Mouse (Mus musculus): ENCODE measurements at regions not wholly inside any gene's neighbourhood (a gene's known extent, or its start where the extent isn't known, plus 50 kb on each side); places are given as distances from the start of the nearest gene placed in this dataset.

DNA sequence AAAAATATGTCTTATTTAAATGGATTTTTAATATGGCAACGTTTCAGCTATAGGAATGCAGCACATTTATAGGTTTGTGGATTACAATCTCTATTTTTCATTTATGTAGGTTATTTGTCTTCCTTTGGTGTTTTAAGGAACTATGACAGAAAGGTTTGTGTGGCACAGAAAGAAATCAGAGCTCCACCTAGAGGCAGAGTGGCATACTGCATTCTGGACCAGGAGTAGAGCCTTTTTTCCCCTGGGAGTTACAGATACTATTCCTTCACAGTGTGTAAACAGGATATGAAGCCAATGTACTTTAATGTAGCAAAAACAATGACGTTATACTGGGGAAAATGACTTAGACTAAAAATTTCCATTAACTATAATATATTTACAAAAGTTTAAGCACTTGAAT, 94.9 kb upstream of the St8sia4 start:
- DNase-seq = peak; percentile 75

DNA sequence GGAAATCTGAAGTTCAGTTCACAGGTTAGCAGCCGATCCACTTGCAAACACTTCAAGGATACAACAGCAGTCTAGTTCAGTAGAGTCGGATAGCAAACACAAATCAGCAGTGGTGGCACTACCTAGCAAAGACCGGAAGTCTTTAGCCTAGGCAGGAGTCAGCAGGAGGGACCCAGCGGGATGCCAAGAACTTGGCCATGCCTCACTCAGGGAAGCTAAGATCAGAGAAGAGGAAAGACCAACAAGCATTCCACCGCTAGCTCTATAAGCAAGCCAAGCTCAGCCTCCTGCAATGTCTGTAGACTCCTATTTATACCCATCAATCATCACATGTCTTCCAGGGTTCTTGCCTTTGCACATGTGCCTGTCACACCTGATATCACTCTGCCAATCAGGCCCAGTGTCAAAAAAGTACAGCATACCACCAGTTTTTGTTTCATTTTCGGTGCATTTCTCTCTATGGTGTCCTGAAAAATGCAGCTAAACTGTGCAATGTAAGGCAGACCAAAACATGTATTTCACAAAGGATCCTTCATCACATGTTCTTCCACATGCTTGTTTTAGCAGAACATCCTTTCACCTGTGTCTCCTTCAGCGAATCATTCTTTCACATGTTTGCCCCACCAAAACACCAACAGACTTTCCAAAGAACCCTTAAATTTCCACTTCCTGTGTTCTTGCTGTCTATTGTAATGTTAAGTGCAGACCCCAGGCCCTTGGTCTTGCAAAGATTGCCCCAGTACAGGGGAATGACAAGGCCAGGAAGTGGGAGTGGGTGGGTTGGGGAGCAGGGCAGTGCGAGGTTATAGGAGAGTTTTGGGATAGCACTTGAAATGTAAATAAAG, 86.9 kb upstream of the St8sia4 start:
- DNase-seq = no peak

DNA sequence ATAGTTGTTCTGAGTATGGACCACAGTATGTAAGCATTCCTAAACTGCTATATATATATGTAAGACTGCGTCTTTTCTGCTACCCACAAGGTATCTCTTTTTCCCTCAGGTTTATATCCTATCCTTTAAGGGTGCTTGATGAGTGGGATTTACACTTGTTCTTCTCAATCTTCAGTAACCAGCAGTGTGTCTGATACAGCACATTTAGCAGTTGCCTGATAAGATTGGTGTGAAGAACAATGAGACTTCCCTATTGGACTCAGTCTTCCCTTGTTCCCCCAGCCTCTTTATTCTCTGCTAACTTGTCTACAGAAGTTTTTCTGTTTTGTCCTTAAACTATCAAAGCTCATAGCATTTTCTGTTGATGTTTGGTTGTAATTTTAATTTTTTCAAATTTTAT, 86.1 kb upstream of the St8sia4 start:
- DNase-seq = no peak

DNA sequence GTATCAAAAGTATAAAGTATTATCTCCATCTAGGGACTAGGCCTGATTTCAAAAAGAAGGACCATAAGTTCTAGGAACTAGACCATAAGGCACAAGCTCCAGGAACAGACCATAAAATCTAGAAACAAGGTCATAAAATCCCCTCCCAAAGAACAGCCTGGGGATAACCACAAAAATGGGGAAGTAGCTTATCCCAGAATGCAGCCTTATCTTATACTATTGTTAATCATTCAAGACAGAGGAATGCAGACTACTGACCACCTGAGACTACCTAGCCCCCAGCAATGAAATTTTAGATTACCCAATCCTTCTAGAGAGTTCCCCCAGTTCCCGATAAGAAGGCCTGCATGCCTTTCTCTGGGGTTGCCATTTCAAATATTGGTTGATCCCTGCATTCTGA, 81.6 kb upstream of the St8sia4 start:
- no peak for DNase-seq

DNA sequence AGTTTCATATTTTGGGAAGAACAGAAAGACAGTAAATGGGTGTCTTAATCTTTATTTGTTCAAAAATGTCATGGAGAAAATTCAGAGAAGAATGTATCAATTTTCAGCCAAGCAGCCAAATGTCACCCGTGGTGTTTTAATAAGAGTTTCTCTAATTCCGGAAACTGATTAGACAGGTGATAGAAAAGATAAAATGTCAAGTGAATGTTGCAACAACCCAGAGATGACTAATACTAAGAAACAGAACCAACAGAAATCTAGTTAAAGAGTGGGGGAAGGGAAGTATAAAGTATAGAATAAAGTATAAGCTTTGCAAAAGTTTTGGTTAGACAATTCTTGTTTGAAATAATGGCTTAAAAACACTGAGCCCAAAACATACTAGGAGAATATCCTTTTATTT, 79.9 kb upstream of the St8sia4 start:
- DNase-seq = no peak

DNA sequence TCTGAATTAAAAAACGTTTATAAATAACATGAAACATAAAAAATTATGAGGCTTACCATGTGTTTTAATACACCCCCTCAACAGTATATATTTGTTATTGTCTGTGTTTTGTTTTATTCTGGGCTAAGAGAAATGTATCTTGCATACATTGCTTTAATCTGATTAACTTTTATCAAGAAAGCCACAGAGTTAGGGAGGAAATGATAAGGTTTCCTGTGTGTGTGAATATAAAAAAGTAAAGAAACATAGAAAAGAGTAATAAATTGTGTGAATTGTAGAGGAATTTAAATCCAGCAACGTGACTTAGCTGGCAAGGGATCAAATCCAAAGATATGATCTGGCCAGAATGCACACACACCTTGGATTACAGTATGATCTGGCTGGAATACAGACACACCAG, 77.1 kb upstream of the St8sia4 start:
- no peak for DNase-seq

DNA sequence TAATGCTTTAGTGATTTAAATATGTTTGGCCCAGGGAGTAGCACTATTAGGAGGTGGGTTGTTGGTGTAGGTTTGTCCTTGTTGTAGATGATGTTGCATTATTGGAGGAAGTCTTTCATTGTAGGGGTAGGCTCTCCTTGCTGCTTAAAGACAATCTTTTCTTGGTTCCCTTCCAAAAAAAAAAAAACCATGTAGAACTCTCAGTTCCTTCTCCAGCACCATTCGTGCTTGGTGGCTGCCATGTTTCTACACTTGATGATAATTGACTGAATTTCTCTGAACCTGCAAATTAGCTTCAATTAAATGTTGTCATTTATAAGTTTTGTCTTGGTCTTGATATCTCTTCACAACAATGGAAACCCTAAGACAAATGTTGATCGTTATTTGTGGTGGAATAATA, 76.0 kb upstream of the St8sia4 start:
- DNase-seq = no peak

DNA sequence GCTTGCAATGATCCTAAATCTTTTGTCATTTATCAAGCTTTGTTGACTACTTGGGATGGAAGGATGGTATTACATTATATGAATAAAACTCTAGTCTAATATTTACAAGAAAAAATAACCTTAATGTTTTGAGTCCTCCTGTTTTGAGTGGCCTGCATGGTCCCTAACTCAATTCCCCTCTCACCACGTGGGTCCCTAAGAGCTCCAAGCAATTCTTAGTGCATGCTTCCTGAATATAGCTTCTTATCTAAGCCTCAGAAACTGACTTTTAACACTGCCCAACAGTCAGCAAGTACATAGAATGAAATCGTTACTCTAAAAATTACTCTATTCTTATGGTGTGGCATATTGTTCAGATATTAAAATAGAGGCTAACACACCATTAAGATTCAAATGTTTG, 52.1 kb upstream of the St8sia4 start:
- no peak for DNase-seq

DNA sequence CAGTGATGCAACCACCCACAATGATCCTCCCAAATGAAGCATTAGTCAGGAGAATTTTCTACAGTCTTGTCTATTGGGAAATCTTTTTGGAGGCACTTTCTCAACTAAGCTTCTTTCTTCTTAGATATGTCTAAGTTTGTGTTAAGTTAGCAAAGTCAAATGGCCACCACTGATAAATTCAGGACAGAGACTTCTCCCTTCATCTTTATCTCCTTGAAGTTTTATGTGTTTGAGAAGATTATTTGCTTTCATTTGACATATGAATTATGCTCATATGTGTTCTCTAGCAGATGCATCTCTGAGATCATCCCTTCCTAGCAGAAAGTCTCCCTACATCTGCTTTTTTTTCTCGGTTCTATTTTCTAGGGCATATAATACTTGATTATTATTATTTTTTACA, 51.4 kb upstream of the St8sia4 start:
- no peak for DNase-seq

All from right cerebral cortex, postnatal 14 days (tissue).